Mouse (Mus musculus): ENCODE data around the gene Zfp37.
A peak's percentile ranks its signal among the peaks of the same experiment; 100 is the strongest.

- TF ChIP-seq POLR2A (IDR thresholded peaks at IDR 0.05; ENCODE audit: borderline replicate concordance, low read depth, low read length) (0 out of 2 replicates have a peak, but pooled peaks have one; percentile 50), CTCF (IDR thresholded peaks at IDR 0.05; ENCODE audit: low read depth, low read length) (no peak)
Measured at GRCm38 (mm10) chr4:62265154-62265836, 34.4 kb upstream of the Zfp37 start.

Measured in bone marrow macrophage, adult 2 months (primary cell).